Mouse (Mus musculus) neural tube, embryonic 11.5 days (tissue): ENCODE data around the gene Ect2l. TPM values are rescaled to one million over a fixed set of nuclear protein-coding genes. Genes with fewer than 3 reads are reported as not detected.

ENCODE experiments used
- ATAC-seq: fragments of 200-750 bp; cut with Nextera tagmentation; 2 replicates; pipeline ENCODE4 v1.8.0; 2017; ENCODE audit warnings: moderate number of reproducible peaks, mild to moderate bottlenecking, moderate TSS enrichment, moderate library complexity; ENCODE audit not compliant: insufficient read depth, low FRiP score, low TSS enrichment
- DNase-seq: peaks from one replicate; pipeline ENCODE4 v3.0.0-alpha.2; 2015; ENCODE audit warnings: low spot score
- H3K27ac ChIP-seq: fragments of 300-500 bp; sonication (generic); 2 replicates; pipeline ENCODE4 v1.5.1; 2014; ENCODE audit warnings: low read depth, mild to moderate bottlenecking, low read length
- H3K27me3 ChIP-seq: fragments of 300-500 bp; sonication (generic); 2 replicates; pipeline ENCODE4 v1.6.1; 2014; ENCODE audit warnings: mild to moderate bottlenecking, low read length, mixed read lengths; ENCODE audit not compliant: control insufficient read depth, insufficient read depth
- H3K36me3 ChIP-seq: fragments of 300-500 bp; sonication (generic); 2 replicates; pipeline ENCODE4 v1.6.1; 2014; ENCODE audit warnings: mild to moderate bottlenecking, low read length, moderate library complexity, mixed read lengths; ENCODE audit not compliant: control insufficient read depth, insufficient read depth
- H3K4me1 ChIP-seq: fragments of 300-500 bp; sonication (generic); 2 replicates; pipeline ENCODE4 v1.6.1; 2014; ENCODE audit warnings: low read length, mixed read lengths; ENCODE audit not compliant: control insufficient read depth, insufficient read depth
- H3K4me2 ChIP-seq: fragments of 300-500 bp; sonication (generic); 2 replicates; pipeline ENCODE4 v1.6.1; 2014; ENCODE audit warnings: low read depth, mild to moderate bottlenecking, moderate library complexity
- H3K4me3 ChIP-seq: fragments of 300-500 bp; sonication (generic); 2 replicates; pipeline ENCODE4 v1.5.1; 2014; ENCODE audit warnings: low read depth, low read length
- H3K9ac ChIP-seq: fragments of 300-500 bp; sonication (generic); 2 replicates; pipeline ENCODE4 v1.6.1; 2014; ENCODE audit warnings: mild to moderate bottlenecking, low read length
- H3K9me3 ChIP-seq: fragments of 300-500 bp; sonication (generic); 2 replicates; pipeline ENCODE4 v1.6.1; 2016; ENCODE audit warnings: low read length; ENCODE audit not compliant: control insufficient read depth
- WGBS: fragments of 180-500 bp; shearing (Covaris S2); extraction: QIAGEN DNeasy Blood & Tissue Kit; methylation state at CpG from one replicate; pipeline ENCODE4 v1.1.7; 2014; 5-methylcytosine and 5-hydroxymethylcytosine counted together
- polyA plus RNA-seq: library from polyadenylated mRNA; unstranded; fragments of >200 nt; fragmentation: Nextera tagmentation; extraction: Ambion mirVana; gene quantifications from 2 replicates; pipeline ENCODE4 v1.2.1, GENCODE M21; 2014

Ect2l gene
- polyA plus RNA-seq, 1 experiment from 2014 or later: 0.29 TPM

DNA sequence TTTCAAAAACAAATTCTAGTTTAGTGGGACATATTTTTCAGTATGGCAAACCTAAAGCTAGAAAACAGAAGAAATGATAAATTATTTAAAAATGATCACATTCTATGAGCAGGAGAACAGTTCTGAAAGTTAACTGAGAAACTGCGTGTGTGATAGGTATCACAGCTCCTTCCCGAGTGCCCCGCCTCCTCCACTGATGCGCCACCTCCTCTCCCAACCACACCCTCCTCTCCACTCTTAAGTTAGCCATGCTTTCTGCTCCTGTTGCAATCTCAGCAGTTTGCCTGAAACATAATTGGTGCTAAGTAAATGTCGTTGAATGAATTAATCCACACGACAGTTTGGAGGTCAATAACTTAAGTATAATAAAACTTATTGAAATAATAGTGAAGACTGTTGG is 127.9 kb downstream of the Ect2l start:
- no peak overlapping the region for H3K9ac ChIP-seq
- no peak overlapping the region for H3K4me3 ChIP-seq
- ATAC-seq (no peak), DNase-seq (no peak)
- 97% methylated on average over 6 of the region's 6 CpGs for WGBS
- H3K36me3 ChIP-seq: no peaks in the 10 kb centered on the region
- H3K27ac ChIP-seq: no peak overlapping the region
- no peaks in the 10 kb centered on the region for H3K4me1 ChIP-seq
- no peaks in the 10 kb centered on the region for H3K27me3 ChIP-seq
- H3K9me3 ChIP-seq: no peaks in the 10 kb centered on the region
- no peak overlapping the region for H3K4me2 ChIP-seq

DNA sequence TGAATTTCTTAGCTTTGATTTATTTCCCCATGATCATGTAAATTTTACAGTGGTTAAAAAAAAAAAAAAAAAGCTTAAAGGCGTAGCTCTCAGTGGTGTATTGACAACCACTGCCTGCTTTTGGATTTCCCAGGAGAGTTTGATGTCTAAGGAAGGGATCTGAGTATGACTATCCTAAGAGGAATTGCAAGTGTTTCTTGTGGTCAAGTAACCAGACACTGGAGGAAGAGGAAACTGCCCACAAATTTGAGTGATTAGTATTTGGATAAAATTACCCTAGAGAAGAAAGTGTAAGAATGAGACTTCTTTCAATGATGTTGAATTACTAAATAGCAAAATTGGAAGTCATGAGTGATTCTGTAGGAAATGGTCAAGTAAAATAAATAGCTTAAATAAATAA is 129.2 kb downstream of the Ect2l start:
- WGBS: 81% methylated on average over 1 of the region's 1 CpGs

More for the DNA sequence above, 129.2 kb downstream of the Ect2l start:
- ATAC-seq (no peak), DNase-seq (no peak)
- Histone ChIP-seq H3K9me3 (no peaks in the 10 kb centered on the region), H3K27ac (no peak overlapping the region), H3K4me3 (no peak overlapping the region), H3K27me3 (no peaks in the 10 kb centered on the region), H3K9ac (no peak overlapping the region), H3K4me1 (no peaks in the 10 kb centered on the region), H3K36me3 (no peaks in the 10 kb centered on the region), H3K4me2 (no peak overlapping the region)

Other genes with a start within 250 kb of the Ect2l start
- 179 and 181 TPM in 2 replicates for gene Abracl, start 187.6 kb downstream of the Ect2l start, polyA plus RNA-seq
- 40.3 and 41.3 TPM in 2 replicates for gene Reps1, start 155.0 kb downstream of the Ect2l start, polyA plus RNA-seq
- gene Ccdc28a, start 24.1 kb upstream of the Ect2l start, polyA plus RNA-seq: 7.4 and 7.7 TPM in 2 replicates
- 19.6 and 21.6 TPM in 2 replicates for gene Nhsl1, start 108.1 kb upstream of the Ect2l start, polyA plus RNA-seq